Mouse (Mus musculus): ENCODE measurements around the gene Tmem184a. TPM values are rescaled to one million over a fixed set of nuclear protein-coding genes. Genes with fewer than 3 reads are reported as not detected.
A peak's percentile ranks its signal among the peaks of the same experiment; 100 is the strongest.

Tmem184a gene
- polyA plus RNA-seq, 1 experiment, result not detected

GRCm38 (mm10) chr5:139792159-139792775, 27.4 kb downstream of the Tmem184a start:
- TF ChIP-seq POLR2A (IDR thresholded peaks at IDR 0.05; ENCODE audit: insufficient read depth, low read depth, low read length) (no peak), CTCF (IDR thresholded peaks at IDR 0.05; ENCODE audit: insufficient read depth, low read depth, low read length) (no peak)
- 17% methylated on average over 11 of the region's 11 CpGs for WGBS

GRCm38 (mm10) chr5:139791227-139792158, 28.2 kb downstream of the Tmem184a start, which contains the start of gene Mafk:
Gene Mafk (plus strand): TSS chr5:139791513.
- H3K4me3 ChIP-seq (ENCODE audit: insufficient read depth, low read depth, low read length), result peak within 1 kb of the TSS; percentile 58
- 0 out of 2 replicates have a peak, but pooled peaks have one; percentile 46 for TF ChIP-seq POLR2A (IDR thresholded peaks at IDR 0.05; ENCODE audit: insufficient read depth, low read depth, low read length)
- no peak for TF ChIP-seq CTCF (IDR thresholded peaks at IDR 0.05; ENCODE audit: insufficient read depth, low read depth, low read length)
- WGBS, result under 1% methylated on average over 92 of the region's 92 CpGs
- peaks cover 19% of the 10 kb centered on the region for H3K4me1 ChIP-seq (ENCODE audit: control insufficient read depth, insufficient read depth, low read length)
- H3K27ac ChIP-seq (ENCODE audit: insufficient read depth, low read depth, low read length), result no peak within 1 kb of the TSS

More at GRCm38 (mm10) chr5:139792159-139792775, 27.4 kb downstream of the Tmem184a start:
- Histone ChIP-seq H3K27ac (ENCODE audit: insufficient read depth, low read depth, low read length) (no peak overlapping the region), H3K4me3 (ENCODE audit: insufficient read depth, low read depth, low read length) (peak overlapping the region; percentile 58), H3K4me1 (ENCODE audit: control insufficient read depth, insufficient read depth, low read length) (peaks cover 27% of the 10 kb centered on the region)

GRCm38 (mm10) chr5:139789466-139789865, 30.3 kb downstream of the Tmem184a start:
- WGBS, result 55% methylated on average over 4 of the region's 4 CpGs
- Histone ChIP-seq H3K27ac (ENCODE audit: insufficient read depth, low read depth, low read length) (no peak overlapping the region), H3K4me3 (ENCODE audit: insufficient read depth, low read depth, low read length) (no peak overlapping the region), H3K4me1 (ENCODE audit: control insufficient read depth, insufficient read depth, low read length) (peaks cover 8% of the 10 kb centered on the region)
- TF ChIP-seq CTCF (IDR thresholded peaks at IDR 0.05; ENCODE audit: insufficient read depth, low read depth, low read length) (no peak), POLR2A (IDR thresholded peaks at IDR 0.05; ENCODE audit: insufficient read depth, low read depth, low read length) (no peak)

- 82% methylated on average over 8 of the region's 8 CpGs for WGBS
- TF ChIP-seq CTCF (IDR thresholded peaks at IDR 0.05; ENCODE audit: insufficient read depth, low read depth, low read length) (no peak), POLR2A (IDR thresholded peaks at IDR 0.05; ENCODE audit: insufficient read depth, low read depth, low read length) (no peak)
- Histone ChIP-seq H3K27ac (ENCODE audit: insufficient read depth, low read depth, low read length) (no peak overlapping the region), H3K4me3 (ENCODE audit: insufficient read depth, low read depth, low read length) (no peak overlapping the region), H3K4me1 (ENCODE audit: control insufficient read depth, insufficient read depth, low read length) (no peaks in the 10 kb centered on the region)
Measured at GRCm38 (mm10) chr5:139781406-139781805, 38.3 kb downstream of the Tmem184a start.

GRCm38 (mm10) chr5:139776966-139777365, 42.8 kb downstream of the Tmem184a start:
- Histone ChIP-seq H3K27ac (ENCODE audit: insufficient read depth, low read depth, low read length) (no peak overlapping the region), H3K4me1 (ENCODE audit: control insufficient read depth, insufficient read depth, low read length) (peaks cover 11% of the 10 kb centered on the region), H3K4me3 (ENCODE audit: insufficient read depth, low read depth, low read length) (no peak overlapping the region)
- 80% methylated on average over 5 of the region's 5 CpGs for WGBS
- no peak for TF ChIP-seq CTCF (IDR thresholded peaks at IDR 0.05; ENCODE audit: insufficient read depth, low read depth, low read length)
- TF ChIP-seq POLR2A (IDR thresholded peaks at IDR 0.05; ENCODE audit: insufficient read depth, low read depth, low read length), result no peak

- H3K4me1 ChIP-seq (ENCODE audit: control insufficient read depth, insufficient read depth, low read length), result peaks cover 11% of the 10 kb centered on the region
- H3K4me3 ChIP-seq (ENCODE audit: insufficient read depth, low read depth, low read length), result peak within 1 kb of the TSS; percentile 79
- under 1% methylated on average over 55 of the region's 55 CpGs for WGBS
- H3K27ac ChIP-seq (ENCODE audit: insufficient read depth, low read depth, low read length), result no peak within 1 kb of the TSS
- peak; percentile 58 for TF ChIP-seq POLR2A (IDR thresholded peaks at IDR 0.05; ENCODE audit: insufficient read depth, low read depth, low read length)
- peak; percentile 78 for TF ChIP-seq CTCF (IDR thresholded peaks at IDR 0.05; ENCODE audit: insufficient read depth, low read depth, low read length)
Measured at GRCm38 (mm10) chr5:139775216-139775926, 44.3 kb downstream of the Tmem184a start, which contains the start of gene Ints1. Gene Ints1 (minus strand): TSS chr5:139775674.

- 91% methylated on average over 8 of the region's 8 CpGs for WGBS
- H3K4me3 ChIP-seq (ENCODE audit: insufficient read depth, low read depth, low read length), result no peak overlapping the region
- no peak overlapping the region for H3K27ac ChIP-seq (ENCODE audit: insufficient read depth, low read depth, low read length)
- no peaks in the 10 kb centered on the region for H3K4me1 ChIP-seq (ENCODE audit: control insufficient read depth, insufficient read depth, low read length)
- TF ChIP-seq POLR2A (IDR thresholded peaks at IDR 0.05; ENCODE audit: insufficient read depth, low read depth, low read length) (no peak), CTCF (IDR thresholded peaks at IDR 0.05; ENCODE audit: insufficient read depth, low read depth, low read length) (no peak)
Measured at GRCm38 (mm10) chr5:139768216-139768615, 51.5 kb downstream of the Tmem184a start.

GRCm38 (mm10) chr5:139764296-139764695, 55.4 kb downstream of the Tmem184a start:
- Histone ChIP-seq H3K4me3 (ENCODE audit: insufficient read depth, low read depth, low read length) (no peak overlapping the region), H3K27ac (ENCODE audit: insufficient read depth, low read depth, low read length) (no peak overlapping the region), H3K4me1 (ENCODE audit: control insufficient read depth, insufficient read depth, low read length) (no peaks in the 10 kb centered on the region)
- TF ChIP-seq POLR2A (IDR thresholded peaks at IDR 0.05; ENCODE audit: insufficient read depth, low read depth, low read length) (no peak), CTCF (IDR thresholded peaks at IDR 0.05; ENCODE audit: insufficient read depth, low read depth, low read length) (no peak)
- 73% methylated on average over 11 of the region's 11 CpGs for WGBS

All from olfactory bulb, adult 2 months (tissue).